Mouse (Mus musculus) midbrain, embryonic 12.5 days (tissue): ENCODE results near the gene Gm36864. TPM values are rescaled to one million over a fixed set of nuclear protein-coding genes. Genes with fewer than 3 reads are reported as not detected.
A peak's percentile ranks its signal among the peaks of the same experiment; 100 is the strongest.

Experiments used
- ATAC-seq: fragments of 200-750 bp; cut with Nextera tagmentation; 2 replicates; pipeline ENCODE4 v1.8.0; 2017; ENCODE audit warnings: low read depth, moderate TSS enrichment, moderate library complexity; ENCODE audit not compliant: low FRiP score
- H3K27ac ChIP-seq: fragments of 300-500 bp; sonication (generic); replicated peaks from 2 replicates; pipeline ENCODE4 v1.5.1; 2016; ENCODE audit warnings: mild to moderate bottlenecking
- H3K27me3 ChIP-seq: fragments of 300-500 bp; sonication (generic); 2 replicates; pipeline ENCODE4 v1.6.1; 2016; ENCODE audit warnings: mild to moderate bottlenecking
- H3K36me3 ChIP-seq: fragments of 300-500 bp; sonication (generic); 2 replicates; pipeline ENCODE4 v1.6.1; 2016
- H3K4me1 ChIP-seq: fragments of 300-500 bp; sonication (generic); 2 replicates; pipeline ENCODE4 v1.6.1; 2016
- H3K4me2 ChIP-seq: fragments of 300-500 bp; sonication (generic); replicated peaks from 2 replicates; pipeline ENCODE4 v1.6.1; 2016; ENCODE audit warnings: mild to moderate bottlenecking, moderate library complexity
- H3K4me3 ChIP-seq: fragments of 300-500 bp; sonication (generic); 2 replicates; pipeline ENCODE4 v1.5.1; 2016; ENCODE audit warnings: mild to moderate bottlenecking
- H3K9ac ChIP-seq: fragments of 300-500 bp; sonication (generic); replicated peaks from 2 replicates; pipeline ENCODE4 v1.6.1; 2016; ENCODE audit warnings: mild to moderate bottlenecking, moderate library complexity
- H3K9me3 ChIP-seq: fragments of 300-500 bp; sonication (generic); 2 replicates; pipeline ENCODE4 v1.6.1; 2016; ENCODE audit warnings: mild to moderate bottlenecking
- WGBS: fragments of 180-500 bp; shearing (Covaris S2); methylation state at CpG from one replicate; pipeline ENCODE4 v1.1.7; 2016; 5-methylcytosine and 5-hydroxymethylcytosine counted together
- polyA plus RNA-seq: library from polyadenylated mRNA; unstranded; fragments of >200 nt; fragmentation: Nextera tagmentation; extraction: Ambion mirVana; gene quantifications from 2 replicates; pipeline ENCODE4 v1.2.1, GENCODE M21; 2016

Gene Gm36864
- polyA plus RNA-seq, 1 experiment from 2014 or later = not detected

GRCm38 (mm10) chr7:44261147-44261546 lies 25.2 kb downstream of the Gm36864 start, which contains the start of gene Gm15517:
Gm15517 (plus strand) TSS chr7:44261447.
- no peak for ATAC-seq
- Histone ChIP-seq H3K27me3 (peaks cover 35% of the 10 kb centered on the region), H3K27ac (no peak within 1 kb of the TSS), H3K4me2 (no peak within 1 kb of the TSS), H3K36me3 (0 out of 2 replicates have a peak, but pooled peaks cover 6% of the 10 kb centered on the region), H3K4me3 (no peak within 1 kb of the TSS), H3K4me1 (peaks cover 6% of the 10 kb centered on the region), H3K9me3 (no peaks in the 10 kb centered on the region), H3K9ac (no peak within 1 kb of the TSS; the same call in 1 of the 2 replicates)
- WGBS = 55% methylated on average over 5 of the region's 5 CpGs

GRCm38 (mm10) chr7:44262791-44263643 lies 27.0 kb downstream of the Gm36864 start:
- H3K27me3 ChIP-seq = peaks cover 41% of the 10 kb centered on the region
- peaks cover 6% of the 10 kb centered on the region for H3K4me1 ChIP-seq
- WGBS = 2% methylated on average over 34 of the region's 34 CpGs
- no peaks in the 10 kb centered on the region for H3K36me3 ChIP-seq
- H3K4me2 ChIP-seq = peak overlapping the region; percentile 55
- H3K9me3 ChIP-seq = no peaks in the 10 kb centered on the region
- H3K9ac ChIP-seq = peak overlapping the region; percentile 53
- ATAC-seq = peak; percentile 83
- peak overlapping the region; percentile 39; the same call in 1 of the 2 replicates for H3K27ac ChIP-seq
- H3K4me3 ChIP-seq = peak overlapping the region; percentile 27

- H3K4me1 ChIP-seq = peaks cover 3% of the 10 kb centered on the region
- no peak for ATAC-seq
- no peaks in the 10 kb centered on the region for H3K9me3 ChIP-seq
- no peaks in the 10 kb centered on the region for H3K36me3 ChIP-seq
- no peak overlapping the region for H3K9ac ChIP-seq
- no peak overlapping the region for H3K27ac ChIP-seq
- peaks cover 33% of the 10 kb centered on the region for H3K27me3 ChIP-seq
- 84% methylated on average over 11 of the region's 11 CpGs for WGBS
- no peak overlapping the region for H3K4me3 ChIP-seq
- H3K4me2 ChIP-seq = no peak overlapping the region
Measured at GRCm38 (mm10) chr7:44268117-44268516, 32.1 kb downstream of the Gm36864 start.

GRCm38 (mm10) chr7:44269397-44269796 lies 33.4 kb downstream of the Gm36864 start:
- Histone ChIP-seq H3K36me3 (no peaks in the 10 kb centered on the region), H3K9ac (no peak overlapping the region), H3K4me1 (no peaks in the 10 kb centered on the region), H3K27me3 (peaks cover 32% of the 10 kb centered on the region), H3K27ac (no peak overlapping the region), H3K4me2 (no peak overlapping the region), H3K9me3 (no peaks in the 10 kb centered on the region), H3K4me3 (no peak overlapping the region)
- ATAC-seq = no peak
- WGBS = 89% methylated on average over 2 of the region's 2 CpGs

GRCm38 (mm10) chr7:44271309-44271708 lies 35.3 kb downstream of the Gm36864 start:
- Histone ChIP-seq H3K9ac (no peak overlapping the region), H3K36me3 (no peaks in the 10 kb centered on the region), H3K9me3 (no peaks in the 10 kb centered on the region), H3K4me3 (no peak overlapping the region), H3K4me2 (no peak overlapping the region), H3K27me3 (peaks cover 39% of the 10 kb centered on the region), H3K4me1 (no peaks in the 10 kb centered on the region), H3K27ac (no peak overlapping the region)
- WGBS = 72% methylated on average over 2 of the region's 2 CpGs
- ATAC-seq = no peak

- Histone ChIP-seq H3K4me1 (no peaks in the 10 kb centered on the region), H3K4me2 (no peak overlapping the region), H3K36me3 (no peaks in the 10 kb centered on the region), H3K9ac (no peak overlapping the region), H3K4me3 (no peak overlapping the region), H3K27ac (no peak overlapping the region), H3K9me3 (no peaks in the 10 kb centered on the region), H3K27me3 (peaks cover 39% of the 10 kb centered on the region)
- WGBS = 90% methylated on average over 7 of the region's 7 CpGs
- no peak for ATAC-seq
Measured at GRCm38 (mm10) chr7:44272546-44272945, 36.6 kb downstream of the Gm36864 start.

GRCm38 (mm10) chr7:44273446-44273845 lies 37.5 kb downstream of the Gm36864 start:
- ATAC-seq = no peak
- no peaks in the 10 kb centered on the region for H3K4me1 ChIP-seq
- WGBS = 66% methylated on average over 7 of the region's 7 CpGs

GRCm38 (mm10) chr7:44274096-44274495 lies 38.1 kb downstream of the Gm36864 start:
- no peak for ATAC-seq
- WGBS = 51% methylated on average over 11 of the region's 11 CpGs
- no peaks in the 10 kb centered on the region for H3K4me1 ChIP-seq
- no peak overlapping the region for H3K9ac ChIP-seq
- H3K4me2 ChIP-seq = no peak overlapping the region
- no peaks in the 10 kb centered on the region for H3K36me3 ChIP-seq
- no peaks in the 10 kb centered on the region for H3K9me3 ChIP-seq
- H3K4me3 ChIP-seq = no peak overlapping the region
- H3K27ac ChIP-seq = no peak overlapping the region
- H3K27me3 ChIP-seq = peaks cover 30% of the 10 kb centered on the region

More at GRCm38 (mm10) chr7:44273446-44273845, 37.5 kb downstream of the Gm36864 start:
- H3K4me3 ChIP-seq = no peak overlapping the region
- no peak overlapping the region for H3K9ac ChIP-seq
- H3K4me2 ChIP-seq = no peak overlapping the region
- H3K9me3 ChIP-seq = no peaks in the 10 kb centered on the region
- H3K27me3 ChIP-seq = peaks cover 30% of the 10 kb centered on the region
- H3K36me3 ChIP-seq = no peaks in the 10 kb centered on the region
- no peak overlapping the region for H3K27ac ChIP-seq

GRCm38 (mm10) chr7:44275546-44275945 lies 39.6 kb downstream of the Gm36864 start:
- WGBS = 74% methylated on average over 3 of the region's 3 CpGs
- ATAC-seq = no peak
- H3K4me3 ChIP-seq = no peak overlapping the region
- H3K9me3 ChIP-seq = no peaks in the 10 kb centered on the region
- H3K4me2 ChIP-seq = no peak overlapping the region
- peaks cover 26% of the 10 kb centered on the region for H3K27me3 ChIP-seq
- no peak overlapping the region for H3K27ac ChIP-seq
- H3K4me1 ChIP-seq = no peaks in the 10 kb centered on the region
- H3K36me3 ChIP-seq = no peaks in the 10 kb centered on the region
- H3K9ac ChIP-seq = no peak overlapping the region

- H3K4me1 ChIP-seq = no peaks in the 10 kb centered on the region
- no peak overlapping the region for H3K9ac ChIP-seq
- peaks cover 26% of the 10 kb centered on the region for H3K27me3 ChIP-seq
- no peak overlapping the region for H3K4me2 ChIP-seq
- H3K27ac ChIP-seq = no peak overlapping the region
- no peaks in the 10 kb centered on the region for H3K36me3 ChIP-seq
- H3K9me3 ChIP-seq = no peaks in the 10 kb centered on the region
- WGBS = 70% methylated on average over 10 of the region's 10 CpGs
- H3K4me3 ChIP-seq = no peak overlapping the region
- no peak for ATAC-seq
Measured at GRCm38 (mm10) chr7:44276461-44277249, 40.7 kb downstream of the Gm36864 start.

GRCm38 (mm10) chr7:44277250-44277622 lies 41.3 kb downstream of the Gm36864 start:
- no peaks in the 10 kb centered on the region for H3K9me3 ChIP-seq
- H3K4me3 ChIP-seq = no peak overlapping the region
- no peaks in the 10 kb centered on the region for H3K36me3 ChIP-seq
- H3K9ac ChIP-seq = no peak overlapping the region
- H3K4me2 ChIP-seq = no peak overlapping the region
- WGBS = 52% methylated on average over 2 of the region's 2 CpGs
- ATAC-seq = no peak
- no peak overlapping the region for H3K27ac ChIP-seq
- H3K4me1 ChIP-seq = no peaks in the 10 kb centered on the region
- H3K27me3 ChIP-seq = peaks cover 21% of the 10 kb centered on the region

- no peak for ATAC-seq
- WGBS = 65% methylated on average over 1 of the region's 1 CpGs
- no peak overlapping the region for H3K27ac ChIP-seq
- no peaks in the 10 kb centered on the region for H3K4me1 ChIP-seq
- no peak overlapping the region for H3K9ac ChIP-seq
- H3K4me3 ChIP-seq = no peak overlapping the region
- no peaks in the 10 kb centered on the region for H3K9me3 ChIP-seq
- H3K27me3 ChIP-seq = peaks cover 2% of the 10 kb centered on the region
- H3K4me2 ChIP-seq = no peak overlapping the region
- H3K36me3 ChIP-seq = no peaks in the 10 kb centered on the region
Measured at GRCm38 (mm10) chr7:44280959-44281358, 45.0 kb downstream of the Gm36864 start.
